Mouse (Mus musculus) kidney, postnatal 0 days (tissue): ENCODE data around the gene Mr1. TPM values are rescaled to one million over a fixed set of nuclear protein-coding genes. Genes with fewer than 3 reads are reported as not detected.

Source experiments
- ATAC-seq: fragments of 200-750 bp; cut with Nextera tagmentation; replicated peaks from 2 replicates; pipeline ENCODE4 v1.8.0; 2017; ENCODE audit warnings: low read depth, moderate number of reproducible peaks, moderate TSS enrichment, moderate library complexity; ENCODE audit not compliant: low FRiP score
- DNase-seq: peaks from one replicate; pipeline ENCODE4 v3.0.0-alpha.2; 2016; ENCODE audit warnings: low spot score
- H3K27ac ChIP-seq: fragments of 300-500 bp; sonication (generic); 2 replicates; pipeline ENCODE4 v1.5.1; 2014; ENCODE audit warnings: mild to moderate bottlenecking
- H3K27me3 ChIP-seq: fragments of 300-500 bp; sonication (generic); 2 replicates; pipeline ENCODE4 v1.6.1; 2014; ENCODE audit warnings: low read length, mixed read lengths; ENCODE audit not compliant: insufficient read depth
- H3K36me3 ChIP-seq: fragments of 300-500 bp; sonication (generic); 2 replicates; pipeline ENCODE4 v1.6.1; 2014; ENCODE audit warnings: low read length, mixed read lengths; ENCODE audit not compliant: insufficient read depth
- H3K4me1 ChIP-seq: fragments of 300-500 bp; sonication (generic); replicated peaks from 2 replicates; pipeline ENCODE4 v1.6.1; 2014; ENCODE audit warnings: antibody characterized with exemption, low read length, mixed read lengths; ENCODE audit not compliant: insufficient read depth
- H3K4me2 ChIP-seq: fragments of 300-500 bp; sonication (generic); 2 replicates; pipeline ENCODE4 v1.6.1; 2014; ENCODE audit warnings: mild to moderate bottlenecking, low read length, moderate library complexity, mixed read lengths
- H3K4me3 ChIP-seq: fragments of 300-500 bp; sonication (generic); replicated peaks from 2 replicates; pipeline ENCODE4 v1.5.1; 2014; ENCODE audit warnings: low read depth, low read length
- H3K9ac ChIP-seq: fragments of 300-500 bp; sonication (generic); 2 replicates; pipeline ENCODE4 v1.6.1; 2014; ENCODE audit warnings: low read depth, low read length
- H3K9me3 ChIP-seq: fragments of 300-500 bp; sonication (generic); replicated peaks from 2 replicates; pipeline ENCODE4 v1.6.1; 2016; ENCODE audit warnings: low read length, inconsistent platforms, mixed read lengths
- CTCF ChIP-seq: IDR thresholded peaks from 2 replicates; pipeline ENCODE4 v1.5.1; 2016; ENCODE audit warnings: antibody characterized with exemption, low read depth, mild to moderate bottlenecking, moderate library complexity
- WGBS: fragments of 180-500 bp; shearing (Covaris S2); extraction: QIAGEN DNeasy Blood & Tissue Kit; methylation state at CpG from one replicate; pipeline ENCODE4 v1.1.7; 2014; 5-methylcytosine and 5-hydroxymethylcytosine counted together
- polyA plus RNA-seq: library from polyadenylated mRNA; unstranded; fragments of >200 nt; fragmentation: Nextera tagmentation; extraction: Ambion mirVana; gene quantifications from 2 replicates; pipeline ENCODE4 v1.2.1, GENCODE M21; 2015

Gene Mr1
- polyA plus RNA-seq, 1 experiment from 2014 or later: 7.9 TPM

GRCm38 (mm10) chr1:155121977-155122939 is 24.4 kb downstream of the Mr1 start:
- Histone ChIP-seq H3K4me3 (no peak overlapping the region), H3K9ac (no peak overlapping the region), H3K27me3 (no peaks in the 10 kb centered on the region), H3K4me1 (no peaks in the 10 kb centered on the region), H3K4me2 (no peak overlapping the region), H3K36me3 (no peaks in the 10 kb centered on the region), H3K27ac (no peak overlapping the region), H3K9me3 (no peaks in the 10 kb centered on the region)
- TF ChIP-seq CTCF: no peak
- no peak for DNase-seq
- WGBS: 68% methylated on average over 21 of the region's 21 CpGs
- no peak for ATAC-seq

- no peak for DNase-seq
- H3K9me3 ChIP-seq: no peaks in the 10 kb centered on the region
- no peak overlapping the region for H3K9ac ChIP-seq
- no peak overlapping the region for H3K4me3 ChIP-seq
- no peaks in the 10 kb centered on the region for H3K36me3 ChIP-seq
- no peak overlapping the region for H3K27ac ChIP-seq
- 52% methylated on average over 1 of the region's 1 CpGs for WGBS
- ATAC-seq: no peak
- H3K4me1 ChIP-seq: no peaks in the 10 kb centered on the region
- H3K27me3 ChIP-seq: no peaks in the 10 kb centered on the region
- H3K4me2 ChIP-seq: no peak overlapping the region
- TF ChIP-seq CTCF: no peak
Measured at GRCm38 (mm10) chr1:155119719-155120118, 26.9 kb downstream of the Mr1 start.

- WGBS: 52% methylated on average over 3 of the region's 3 CpGs
- Histone ChIP-seq H3K4me2 (no peak overlapping the region), H3K9me3 (no peaks in the 10 kb centered on the region), H3K27ac (no peak overlapping the region), H3K4me3 (no peak overlapping the region), H3K9ac (no peak overlapping the region), H3K36me3 (no peaks in the 10 kb centered on the region), H3K27me3 (no peaks in the 10 kb centered on the region), H3K4me1 (0 out of 2 replicates have a peak, but pooled peaks cover 6% of the 10 kb centered on the region)
- DNase-seq (no peak), ATAC-seq (no peak)
- TF ChIP-seq CTCF: no peak
Measured at GRCm38 (mm10) chr1:155113946-155114345, 32.7 kb downstream of the Mr1 start.

- Histone ChIP-seq H3K27ac (no peak overlapping the region), H3K4me1 (0 out of 2 replicates have a peak, but pooled peaks cover 6% of the 10 kb centered on the region), H3K4me2 (no peak overlapping the region), H3K9ac (no peak overlapping the region), H3K27me3 (no peaks in the 10 kb centered on the region), H3K36me3 (no peaks in the 10 kb centered on the region), H3K9me3 (no peaks in the 10 kb centered on the region), H3K4me3 (no peak overlapping the region)
- ATAC-seq (no peak), DNase-seq (no peak)
- 92% methylated on average over 1 of the region's 1 CpGs for WGBS
- no peak for TF ChIP-seq CTCF
Measured at GRCm38 (mm10) chr1:155112875-155113274, 33.7 kb downstream of the Mr1 start.

- no peak overlapping the region for H3K4me3 ChIP-seq
- H3K36me3 ChIP-seq: no peaks in the 10 kb centered on the region
- peak; percentile 43; the same call in 1 of the 2 replicates for ATAC-seq
- no peaks in the 10 kb centered on the region for H3K9me3 ChIP-seq
- H3K4me2 ChIP-seq: no peak overlapping the region
- DNase-seq: no peak
- 29% methylated on average over 4 of the region's 4 CpGs for WGBS
- TF ChIP-seq CTCF: no peak
- H3K27ac ChIP-seq: no peak overlapping the region
- H3K27me3 ChIP-seq: no peaks in the 10 kb centered on the region
- H3K4me1 ChIP-seq: 0 out of 2 replicates have a peak, but pooled peaks cover 6% of the 10 kb centered on the region
- no peak overlapping the region for H3K9ac ChIP-seq
Measured at GRCm38 (mm10) chr1:155112118-155112517, 34.5 kb downstream of the Mr1 start.

GRCm38 (mm10) chr1:155111491-155111890 is 35.1 kb downstream of the Mr1 start:
- ATAC-seq (no peak), DNase-seq (no peak)
- Histone ChIP-seq H3K4me1 (0 out of 2 replicates have a peak, but pooled peaks cover 6% of the 10 kb centered on the region), H3K9ac (no peak overlapping the region), H3K9me3 (no peaks in the 10 kb centered on the region), H3K4me2 (no peak overlapping the region), H3K27ac (no peak overlapping the region), H3K4me3 (no peak overlapping the region), H3K36me3 (no peaks in the 10 kb centered on the region), H3K27me3 (no peaks in the 10 kb centered on the region)
- WGBS: 46% methylated on average over 6 of the region's 6 CpGs
- TF ChIP-seq CTCF: no peak
